Mouse (Mus musculus) midbrain, embryonic 13.5 days (tissue): ENCODE results near the gene Snrnp200. TPM values are rescaled to one million over a fixed set of nuclear protein-coding genes. Genes with fewer than 3 reads are reported as not detected.
"Not testable (repeated sequence)": the region's sequence is repeated elsewhere in the genome, so short reads cannot be mapped to it uniquely, and the experiment has no call there.

ENCODE experiments used
- ATAC-seq: fragments of 200-750 bp; cut with Nextera tagmentation; 2 replicates; pipeline ENCODE4 v1.8.0; 2017; ENCODE audit warnings: mild to moderate bottlenecking, moderate TSS enrichment, moderate library complexity
- H3K27ac ChIP-seq: fragments of 300-500 bp; sonication (generic); 2 replicates; pipeline ENCODE4 v1.5.1; 2015; ENCODE audit warnings: inconsistent platforms, mild to moderate bottlenecking, moderate library complexity
- H3K27me3 ChIP-seq: fragments of 300-500 bp; sonication (generic); 2 replicates; pipeline ENCODE4 v1.6.1; 2015; ENCODE audit warnings: mild to moderate bottlenecking, inconsistent platforms
- H3K36me3 ChIP-seq: fragments of 300-500 bp; sonication (generic); 2 replicates; pipeline ENCODE4 v1.6.1; 2015; ENCODE audit warnings: mild to moderate bottlenecking, inconsistent platforms
- H3K4me1 ChIP-seq: fragments of 300-500 bp; sonication (generic); replicated peaks from 2 replicates; pipeline ENCODE4 v1.6.1; 2015; ENCODE audit warnings: inconsistent platforms
- H3K4me2 ChIP-seq: fragments of 300-500 bp; sonication (generic); replicated peaks from 2 replicates; pipeline ENCODE4 v1.6.1; 2015; ENCODE audit warnings: moderate library complexity, mild to moderate bottlenecking, inconsistent platforms
- H3K4me3 ChIP-seq: fragments of 300-500 bp; sonication (generic); replicated peaks from 2 replicates; pipeline ENCODE4 v1.5.1; 2015; ENCODE audit warnings: mild to moderate bottlenecking, inconsistent platforms
- H3K9ac ChIP-seq: fragments of 300-500 bp; sonication (generic); replicated peaks from 2 replicates; pipeline ENCODE4 v1.6.1; 2015; ENCODE audit warnings: mild to moderate bottlenecking, inconsistent platforms
- H3K9me3 ChIP-seq: fragments of 300-500 bp; sonication (generic); 2 replicates; pipeline ENCODE4 v1.6.1; 2016; ENCODE audit warnings: mild to moderate bottlenecking, inconsistent platforms
- WGBS: fragments of 180-500 bp; shearing (Covaris S2); methylation state at CpG from one replicate; pipeline ENCODE4 v1.1.7; 2015; 5-methylcytosine and 5-hydroxymethylcytosine counted together
- polyA plus RNA-seq: library from polyadenylated mRNA; unstranded; fragments of >200 nt; fragmentation: Nextera tagmentation; extraction: Ambion mirVana; gene quantifications from 2 replicates; pipeline ENCODE4 v1.2.1, GENCODE M21; 2015

Gene Snrnp200
- polyA plus RNA-seq, 1 experiment from 2014 or later: 62.3 TPM

DNA sequence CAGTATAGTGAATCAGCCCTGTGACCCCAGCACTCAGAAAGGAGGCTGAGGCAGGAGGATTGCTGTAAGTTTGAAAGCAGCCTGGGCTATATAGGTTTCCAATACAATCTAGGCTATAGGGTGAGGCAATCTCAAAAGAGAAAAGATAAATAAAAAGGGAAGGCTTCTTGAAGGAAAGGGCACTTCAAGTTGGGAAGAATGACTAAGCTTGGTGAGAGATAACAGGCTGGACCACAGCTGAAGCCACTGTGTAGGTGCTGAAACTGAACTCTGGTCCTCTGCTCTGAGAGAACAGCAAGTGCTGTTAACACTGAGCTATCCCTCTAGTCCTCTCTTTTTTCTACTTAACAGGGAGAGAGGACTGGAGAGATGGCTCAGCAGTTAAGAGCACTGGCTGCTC is 54.3 kb downstream of the Snrnp200 start:
- Histone ChIP-seq H3K9me3 (no peaks in the 10 kb centered on the region), H3K36me3 (peaks cover 29% of the 10 kb centered on the region), H3K27ac (no peak overlapping the region), H3K4me3 (no peak overlapping the region), H3K27me3 (no peaks in the 10 kb centered on the region), H3K4me1 (no peaks in the 10 kb centered on the region), H3K9ac (no peak overlapping the region), H3K4me2 (no peak overlapping the region)
- no peak for ATAC-seq

DNA sequence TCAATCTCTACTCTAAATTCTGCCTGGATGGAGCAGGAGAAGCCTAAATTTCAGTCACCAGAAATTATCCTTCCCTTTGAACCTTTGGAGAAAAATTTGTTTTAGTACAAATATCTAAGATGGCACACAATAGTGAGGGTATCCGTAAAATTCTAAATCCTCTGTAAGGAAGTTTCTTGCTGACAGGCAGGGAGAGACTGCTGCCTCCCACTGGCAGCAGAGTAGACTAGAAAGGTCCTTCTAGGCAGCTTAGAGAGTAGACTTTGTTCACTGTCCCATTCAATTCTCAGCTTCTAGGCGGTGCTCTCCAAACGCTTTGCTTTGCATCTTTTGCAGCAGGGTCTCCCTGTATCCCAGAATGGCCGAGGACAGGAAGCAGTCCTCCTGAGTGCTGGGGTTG is 59.7 kb downstream of the Snrnp200 start:
- H3K4me3 ChIP-seq: no peak overlapping the region
- H3K9me3 ChIP-seq: no peaks in the 10 kb centered on the region
- H3K9ac ChIP-seq: no peak overlapping the region
- H3K4me2 ChIP-seq: no peak overlapping the region
- no peak for ATAC-seq
- no peaks in the 10 kb centered on the region for H3K36me3 ChIP-seq
- no peak overlapping the region for H3K27ac ChIP-seq
- 35% methylated on average over 4 of the region's 4 CpGs for WGBS
- peaks cover 17% of the 10 kb centered on the region for H3K4me1 ChIP-seq
- no peaks in the 10 kb centered on the region for H3K27me3 ChIP-seq

DNA sequence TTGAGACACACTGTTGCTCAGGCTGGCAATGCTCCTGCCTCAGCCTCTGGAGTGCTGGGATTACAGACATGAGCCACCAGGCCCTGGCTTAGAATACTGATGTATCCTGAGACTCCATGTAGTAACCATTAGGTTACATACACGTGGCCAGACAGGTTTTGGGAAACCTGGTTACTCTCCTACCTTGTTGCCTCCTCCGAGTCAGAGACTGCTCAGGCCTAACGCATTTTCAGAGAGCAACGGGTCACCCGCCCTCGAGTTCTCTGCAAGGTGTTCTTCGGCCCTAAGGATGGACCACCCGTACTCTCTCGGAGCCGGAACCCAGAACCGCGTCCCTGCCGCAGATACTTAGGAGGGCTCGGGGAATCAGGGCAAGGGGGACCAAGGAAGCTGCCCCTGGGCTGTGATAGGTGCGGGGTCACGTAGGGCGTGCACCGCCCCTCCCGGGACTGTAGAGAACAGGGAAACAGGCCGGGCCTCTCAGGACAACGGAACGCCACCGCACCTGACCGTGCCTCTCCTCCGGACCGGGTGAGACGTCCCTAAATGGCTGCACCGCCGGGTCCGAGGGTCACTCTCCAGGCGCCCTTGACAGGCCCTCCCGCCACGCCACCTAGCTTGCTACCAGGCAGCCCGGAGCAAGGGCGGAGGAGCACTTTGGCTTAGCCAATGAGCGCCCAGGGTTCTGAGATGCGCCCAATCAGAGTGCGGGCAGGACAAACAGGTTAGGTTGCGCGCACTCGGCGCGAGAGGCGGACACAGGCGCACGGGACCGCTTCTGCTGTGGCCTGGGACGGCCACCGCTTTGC is 61.5 kb downstream of the Snrnp200 start, which contains the start of gene Stard7:
Stard7 (plus strand) TSS at position 728 of the 809 bp plus-strand sequence.
- Histone ChIP-seq H3K4me3 (peak within 1 kb of the TSS; percentile 98), H3K4me2 (peak within 1 kb of the TSS; percentile 80), H3K4me1 (peaks cover 26% of the 10 kb centered on the region), H3K27me3 (no peaks in the 10 kb centered on the region), H3K9ac (peak within 1 kb of the TSS; percentile 91), H3K27ac (peak within 1 kb of the TSS; percentile 93), H3K9me3 (no peaks in the 10 kb centered on the region), H3K36me3 (no peaks in the 10 kb centered on the region)
- peak; percentile 98 for ATAC-seq
- WGBS: under 1% methylated on average over 49 of the region's 49 CpGs

DNA sequence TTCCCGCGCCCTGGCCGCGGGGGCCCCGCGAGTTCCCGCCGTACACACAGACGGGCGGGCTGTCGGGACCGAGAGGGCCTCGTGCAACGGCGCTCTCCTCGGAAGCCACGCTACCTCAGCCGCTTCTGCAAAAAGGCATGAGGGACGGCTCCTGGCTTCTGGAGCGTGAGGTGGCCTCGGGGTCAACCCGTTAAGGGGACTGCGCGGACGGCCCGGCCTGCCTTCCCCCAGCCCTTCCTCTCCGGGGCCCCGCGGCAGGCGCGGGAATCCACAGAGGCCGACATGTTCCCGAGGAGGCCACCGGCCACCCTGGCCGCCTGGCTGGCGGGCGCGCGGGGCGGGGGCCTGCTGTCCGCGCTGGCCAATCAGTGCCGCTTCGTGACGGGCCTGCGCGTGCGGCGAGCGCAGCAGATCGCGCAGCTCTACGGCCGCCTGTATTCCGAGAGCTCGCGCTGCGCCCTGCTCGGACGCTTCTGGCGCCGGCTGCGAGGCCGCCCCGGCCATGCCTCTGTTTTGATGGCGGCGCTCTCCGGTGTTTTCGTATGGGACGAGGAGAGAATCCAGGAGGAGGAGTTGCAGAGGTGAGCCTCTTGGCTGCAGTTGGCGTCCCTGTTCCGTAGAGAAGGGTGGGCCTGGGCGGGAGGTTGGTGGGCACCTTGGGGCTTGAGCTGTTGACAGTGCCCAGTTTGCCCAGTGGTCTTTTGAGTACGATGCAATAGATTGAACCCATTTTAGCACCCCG is 62.3 kb downstream of the Snrnp200 start:
- Histone ChIP-seq H3K36me3 (no peaks in the 10 kb centered on the region), H3K4me3 (peak overlapping the region; percentile 98), H3K9me3 (no peaks in the 10 kb centered on the region), H3K9ac (peak overlapping the region; percentile 91), H3K27ac (peak overlapping the region; percentile 93), H3K4me2 (peak overlapping the region; percentile 80), H3K27me3 (no peaks in the 10 kb centered on the region), H3K4me1 (peaks cover 34% of the 10 kb centered on the region)
- under 1% methylated on average over 69 of the region's 75 CpGs for WGBS
- ATAC-seq: peak; percentile 95

DNA sequence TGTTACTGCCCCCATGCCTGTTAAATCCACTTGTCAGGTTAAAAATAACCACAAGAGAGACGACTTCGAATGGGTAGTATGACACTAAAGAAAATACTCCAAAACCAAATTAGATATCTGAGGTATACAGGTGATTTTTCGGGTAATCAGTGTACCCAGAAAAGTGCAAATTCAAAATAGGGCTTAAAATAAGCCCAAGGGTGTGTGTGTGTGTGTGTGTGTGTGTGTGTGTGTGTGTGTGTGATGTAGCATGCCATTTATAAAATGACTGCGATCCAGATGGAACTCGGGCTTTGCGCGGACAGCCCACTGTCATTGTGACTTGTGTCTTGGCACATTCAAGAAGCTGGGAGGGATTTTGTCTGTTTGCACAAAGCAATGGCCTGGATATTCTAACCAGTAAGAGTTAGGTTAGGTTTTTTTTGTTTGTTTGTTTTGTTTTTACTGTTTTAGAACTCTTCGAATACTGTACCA is 62.9 kb downstream of the Snrnp200 start:
- peak overlapping the region; percentile 91 for H3K9ac ChIP-seq
- no peak for ATAC-seq

DNA sequence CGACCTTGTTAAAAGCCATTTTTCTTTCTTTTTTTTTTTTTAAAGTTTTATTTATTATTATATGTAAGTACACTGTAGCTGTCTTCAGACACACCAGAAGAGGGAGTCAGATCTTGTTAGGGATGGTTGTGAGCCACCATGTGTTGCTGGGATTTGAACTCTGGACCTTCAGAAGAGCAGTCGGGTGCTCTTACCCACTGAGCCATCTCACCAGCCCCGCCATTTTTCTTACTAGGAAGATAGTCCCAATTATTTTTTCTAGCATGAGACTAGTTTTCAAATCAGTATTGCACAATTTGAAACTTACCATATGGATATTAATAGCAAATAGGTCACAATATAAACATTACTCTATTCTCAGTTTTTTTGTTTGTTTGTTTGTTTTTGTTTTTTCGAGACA is 63.9 kb downstream of the Snrnp200 start:
- peak overlapping the region; percentile 80; the same call in 1 of the 2 replicates for H3K4me2 ChIP-seq
- not testable (repeated sequence) for H3K36me3 ChIP-seq, H3K9ac ChIP-seq, H3K27ac ChIP-seq, H3K27me3 ChIP-seq, ATAC-seq, H3K9me3 ChIP-seq
- peaks cover 38% of the 10 kb centered on the region for H3K4me1 ChIP-seq
- WGBS: 95% methylated on average over 4 of the region's 4 CpGs
- 0 out of 2 replicates have a peak overlapping the region, but pooled peaks have one; percentile 98 for H3K4me3 ChIP-seq

More for the DNA sequence above, 62.9 kb downstream of the Snrnp200 start:
- 10% methylated on average over 8 of the region's 8 CpGs for WGBS
- no peaks in the 10 kb centered on the region for H3K9me3 ChIP-seq
- peak overlapping the region; percentile 80 for H3K4me2 ChIP-seq
- no peaks in the 10 kb centered on the region for H3K27me3 ChIP-seq
- H3K4me1 ChIP-seq: peaks cover 38% of the 10 kb centered on the region
- H3K4me3 ChIP-seq: peak overlapping the region; percentile 98
- H3K36me3 ChIP-seq: no peaks in the 10 kb centered on the region
- peak overlapping the region; percentile 93 for H3K27ac ChIP-seq

DNA sequence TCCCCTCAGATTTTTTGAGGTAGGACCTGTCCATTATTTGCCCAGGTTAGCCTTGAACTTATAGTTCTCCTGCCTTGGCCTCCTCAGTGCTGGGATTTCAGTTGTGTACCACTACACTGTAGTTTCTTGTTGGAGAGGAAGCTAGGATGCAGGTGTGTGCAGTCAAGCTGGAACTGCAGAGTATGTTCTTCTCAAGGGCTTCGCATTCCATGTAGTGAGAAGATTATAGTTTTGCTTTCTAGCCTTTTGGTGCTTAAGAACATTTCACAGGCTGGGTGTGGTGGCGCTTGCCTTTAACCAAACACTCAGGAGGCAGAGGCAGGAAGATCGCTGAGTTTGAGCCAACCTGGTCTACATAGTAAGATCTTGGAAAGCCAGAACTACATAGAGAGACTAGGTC is 64.6 kb downstream of the Snrnp200 start:
- peaks cover 38% of the 10 kb centered on the region for H3K4me1 ChIP-seq
- no peaks in the 10 kb centered on the region for H3K9me3 ChIP-seq
- no peak overlapping the region for H3K27ac ChIP-seq
- no peaks in the 10 kb centered on the region for H3K27me3 ChIP-seq
- 96% methylated on average over 3 of the region's 3 CpGs for WGBS
- H3K4me3 ChIP-seq: no peak overlapping the region
- H3K4me2 ChIP-seq: 0 out of 2 replicates have a peak overlapping the region, but pooled peaks have one; percentile 3
- no peaks in the 10 kb centered on the region for H3K36me3 ChIP-seq
- no peak overlapping the region for H3K9ac ChIP-seq
- no peak for ATAC-seq

DNA sequence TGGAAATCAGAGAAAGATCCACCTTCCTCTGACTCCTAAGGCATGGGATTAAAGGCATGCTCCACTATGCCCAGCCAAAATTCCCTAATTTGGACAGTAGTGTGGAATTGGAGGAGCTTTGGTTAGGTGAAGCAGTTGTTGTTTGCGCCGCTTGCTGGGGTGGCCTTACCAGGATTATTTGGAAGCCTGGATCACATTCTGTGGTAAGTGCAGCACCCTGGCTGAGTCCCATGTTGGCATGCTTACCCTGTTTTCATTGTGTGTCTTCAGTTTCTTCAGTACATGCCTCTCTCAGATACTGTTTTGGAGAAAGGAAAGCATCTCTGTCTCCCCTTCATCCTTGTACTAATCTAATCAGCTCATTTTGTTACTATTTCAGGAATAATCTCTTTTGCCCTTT is 66.4 kb downstream of the Snrnp200 start:
- Histone ChIP-seq H3K9me3 (no peaks in the 10 kb centered on the region), H3K9ac (0 out of 2 replicates have a peak overlapping the region, but pooled peaks have one; percentile 39), H3K4me2 (no peak overlapping the region), H3K27ac (no peak overlapping the region), H3K4me1 (peaks cover 38% of the 10 kb centered on the region), H3K36me3 (no peaks in the 10 kb centered on the region), H3K27me3 (no peaks in the 10 kb centered on the region), H3K4me3 (no peak overlapping the region)
- no peak for ATAC-seq
- WGBS: 86% methylated on average over 2 of the region's 2 CpGs

DNA sequence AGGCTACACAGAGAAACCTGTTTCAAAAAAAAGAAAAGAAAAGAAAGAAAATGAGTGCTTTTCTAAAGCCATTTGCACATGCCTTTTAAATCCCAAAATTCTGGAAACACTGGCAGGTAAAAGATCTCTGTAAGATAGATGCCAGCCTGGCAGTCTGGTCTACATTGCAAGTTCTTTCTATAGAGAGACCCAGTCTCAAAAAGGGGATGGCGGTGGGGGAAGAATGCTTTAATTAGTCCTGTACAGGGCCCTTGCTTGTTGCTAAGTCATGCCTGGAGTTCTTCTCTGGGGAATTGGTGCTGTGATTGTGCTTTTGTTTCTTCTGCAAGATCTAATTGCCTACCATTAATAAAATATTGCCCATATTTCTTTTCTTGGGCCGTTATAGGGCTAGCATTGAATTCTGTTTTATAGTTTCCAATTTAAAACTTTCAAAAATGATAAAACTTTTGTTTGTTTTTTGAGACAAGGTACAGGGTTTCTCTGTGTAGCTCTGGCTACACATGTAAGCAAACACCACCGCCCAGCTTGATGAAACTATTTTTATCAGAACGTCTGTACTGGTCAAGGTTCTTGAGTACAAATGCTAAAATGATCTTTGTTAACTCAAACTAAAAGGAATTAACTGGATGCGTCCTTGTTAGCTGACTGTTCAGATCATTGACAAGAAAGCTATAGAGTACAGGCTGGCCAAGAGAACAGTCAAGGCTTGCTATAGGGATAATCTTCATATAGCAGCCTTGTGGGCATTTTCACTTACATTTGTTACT is 67.5 kb downstream of the Snrnp200 start:
- ATAC-seq: no peak
- 86% methylated on average over 5 of the region's 5 CpGs for WGBS
- H3K27ac ChIP-seq: no peak overlapping the region
- no peaks in the 10 kb centered on the region for H3K36me3 ChIP-seq
- no peaks in the 10 kb centered on the region for H3K9me3 ChIP-seq
- peaks cover 38% of the 10 kb centered on the region for H3K4me1 ChIP-seq
- H3K4me3 ChIP-seq: no peak overlapping the region
- no peak overlapping the region for H3K4me2 ChIP-seq
- no peak overlapping the region for H3K9ac ChIP-seq
- H3K27me3 ChIP-seq: no peaks in the 10 kb centered on the region

DNA sequence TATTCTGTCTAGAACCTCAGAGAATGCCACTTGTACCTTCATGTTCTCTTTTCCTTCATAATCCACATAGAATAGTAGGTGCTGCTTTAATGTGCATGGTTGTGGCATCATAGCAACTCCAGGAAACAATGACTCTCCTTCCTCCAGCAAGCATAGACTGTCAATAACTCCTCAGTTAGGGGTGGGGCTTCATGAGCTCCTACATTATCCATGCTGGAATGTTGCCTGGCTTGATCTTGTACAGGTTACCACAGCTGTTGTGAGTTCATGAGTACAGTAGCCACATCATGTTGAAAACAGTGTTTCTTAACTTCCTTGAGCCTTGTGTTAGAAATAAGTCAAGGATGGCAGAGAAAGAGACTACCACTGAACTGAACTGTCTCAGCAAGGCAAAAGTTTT is 70.0 kb downstream of the Snrnp200 start:
- ATAC-seq: no peak
- Histone ChIP-seq H3K4me2 (no peak overlapping the region), H3K27ac (no peak overlapping the region), H3K4me1 (peaks cover 19% of the 10 kb centered on the region), H3K4me3 (no peak overlapping the region), H3K36me3 (no peaks in the 10 kb centered on the region), H3K9ac (no peak overlapping the region), H3K27me3 (no peaks in the 10 kb centered on the region), H3K9me3 (no peaks in the 10 kb centered on the region)
